Mouse (Mus musculus) MEL-GATA-1-ER (cell line): ENCODE results near the gene Fam166a.

ENCODE experiments used
- DNase-seq: peaks from one replicate; pipeline ENCODE4 v3.0.0-alpha.2; 2012; ENCODE audit warnings: low read depth; ENCODE audit errors: extremely low read depth

The Fam166a gene

GRCm38 (mm10) chr2:25185625-25186574, 32.6 kb upstream of the Fam166a start:
- DNase-seq: no peak

GRCm38 (mm10) chr2:25186575-25186930, 32.0 kb upstream of the Fam166a start:
- DNase-seq: no peak

GRCm38 (mm10) chr2:25187841-25188240, 30.7 kb upstream of the Fam166a start:
- DNase-seq: no peak

DNA sequence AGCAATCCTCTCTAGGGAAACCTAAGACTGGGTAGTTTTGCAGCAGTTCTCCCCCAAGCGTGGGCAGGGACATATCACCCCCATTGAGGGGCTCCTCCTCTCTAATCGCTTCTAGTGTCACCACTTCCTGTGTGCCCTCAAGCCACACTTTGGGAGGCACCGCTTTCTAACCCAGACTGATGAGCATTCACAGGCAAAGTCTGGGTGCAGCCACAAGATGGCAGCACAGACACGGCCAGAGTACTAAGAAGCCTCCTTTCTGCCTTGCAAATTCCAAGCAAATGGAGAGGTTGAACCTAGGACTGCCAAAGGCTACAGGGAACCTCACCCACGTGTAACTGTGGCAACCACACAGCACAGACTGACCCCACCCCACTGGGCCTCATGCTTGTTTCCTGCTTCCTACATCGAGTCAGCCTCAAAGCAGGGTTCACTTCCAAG, 25.2 kb upstream of the Fam166a start:
- DNase-seq: peak; percentile 90

- no peak for DNase-seq
Observed at GRCm38 (mm10) chr2:25194006-25194405, 24.5 kb upstream of the Fam166a start.

- no peak for DNase-seq
Observed at GRCm38 (mm10) chr2:25194486-25195171, 23.9 kb upstream of the Fam166a start.

- DNase-seq: peak; percentile 88
Observed at GRCm38 (mm10) chr2:25195211-25196156, 23.1 kb upstream of the Fam166a start.

- peak; percentile 96 for DNase-seq
Observed at GRCm38 (mm10) chr2:25196172-25196954, 22.2 kb upstream of the Fam166a start, which contains the start of gene Tor4a. TSS of gene Tor4a (minus strand) at chr2:25196886.

- DNase-seq: no peak
Observed at GRCm38 (mm10) chr2:25197191-25197590, 21.4 kb upstream of the Fam166a start.

- no peak for DNase-seq
Observed at GRCm38 (mm10) chr2:25197946-25198345, 20.6 kb upstream of the Fam166a start.

GRCm38 (mm10) chr2:25200631-25201030, 17.9 kb upstream of the Fam166a start:
- no peak for DNase-seq

DNA sequence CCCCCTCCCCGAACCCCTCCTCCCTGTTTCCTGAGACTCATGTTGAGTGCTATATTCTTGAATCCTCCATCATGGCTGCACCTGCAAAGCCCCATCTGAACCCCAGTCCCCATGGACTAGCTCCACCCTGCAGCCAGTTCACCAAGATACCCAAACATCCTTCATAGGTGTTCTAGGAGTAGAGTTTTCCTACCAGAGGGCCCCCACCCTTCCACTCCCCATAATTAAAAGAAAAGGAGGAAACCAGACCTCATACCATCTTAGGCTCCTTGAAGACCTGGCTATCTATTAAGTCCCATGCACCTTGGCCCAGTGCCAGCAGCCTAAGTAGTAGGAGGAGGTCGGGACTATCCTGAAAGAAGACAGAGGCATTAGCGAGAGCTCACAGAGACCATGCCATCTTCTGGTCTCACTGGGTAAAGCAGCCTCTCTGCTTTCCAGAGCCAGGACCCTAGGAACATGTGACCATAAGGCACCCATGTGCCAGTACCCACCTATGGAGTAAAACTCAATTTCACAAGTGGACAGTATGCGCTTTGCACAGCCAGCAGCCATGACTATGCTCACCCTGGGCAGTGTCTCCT, 14.8 kb upstream of the Fam166a start:
- DNase-seq: no peak

GRCm38 (mm10) chr2:25207593-25207992, 11.0 kb upstream of the Fam166a start:
- no peak for DNase-seq

DNA sequence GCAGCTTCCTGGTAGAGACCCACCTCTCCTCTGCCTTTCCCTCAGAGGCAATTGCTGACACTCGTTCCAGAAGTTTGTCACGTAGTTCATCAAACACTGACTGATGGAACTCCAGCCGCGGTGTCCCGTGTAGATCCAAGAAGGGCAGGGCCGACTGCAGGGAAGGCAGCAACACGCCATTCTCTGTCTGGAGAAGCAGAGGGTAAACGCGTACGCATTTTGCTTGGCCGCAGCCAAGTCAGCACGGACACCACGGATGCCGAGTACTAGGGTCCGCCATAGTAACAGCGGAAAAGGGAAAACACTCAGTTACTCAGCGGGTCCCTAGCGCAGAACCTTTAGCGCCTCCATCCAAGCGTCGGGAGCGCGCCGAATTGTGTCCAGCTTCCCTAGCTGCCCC, 7.9 kb upstream of the Fam166a start:
- no peak for DNase-seq

- DNase-seq: peak; percentile 89
Observed at GRCm38 (mm10) chr2:25211121-25211670, 7.3 kb upstream of the Fam166a start, which contains the start of gene Nelfb. TSS of gene Nelfb (minus strand) at chr2:25211489.

GRCm38 (mm10) chr2:25213266-25213865, 5.2 kb upstream of the Fam166a start:
- no peak for DNase-seq

DNA sequence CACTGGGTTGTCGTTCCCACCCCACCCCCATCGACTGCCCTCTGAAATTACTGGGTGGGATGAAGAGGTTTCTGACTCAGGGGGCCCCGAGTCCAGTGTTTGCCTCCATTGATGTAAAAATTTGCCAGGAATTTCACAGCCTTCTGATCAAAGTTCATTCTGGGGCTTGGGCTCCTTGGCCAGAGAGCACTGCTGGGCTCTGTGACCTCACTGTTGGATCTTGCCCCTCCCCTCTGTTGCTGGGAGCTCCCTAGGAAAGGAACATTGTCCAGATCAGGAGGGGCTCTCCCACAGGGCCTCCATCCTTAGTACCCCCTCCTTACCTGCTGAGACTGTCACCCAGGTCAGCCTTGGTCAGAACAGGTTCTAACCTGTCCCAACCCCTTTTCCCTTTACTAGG, 4.1 kb upstream of the Fam166a start, which contains the start of gene Stpg3:
TSS of gene Stpg3 (minus strand) at position 194 of the 400 bp plus-strand sequence.
- no peak for DNase-seq

- no peak for DNase-seq
Observed at GRCm38 (mm10) chr2:25217666-25218065, 879 bp upstream of the Fam166a start.

DNA sequence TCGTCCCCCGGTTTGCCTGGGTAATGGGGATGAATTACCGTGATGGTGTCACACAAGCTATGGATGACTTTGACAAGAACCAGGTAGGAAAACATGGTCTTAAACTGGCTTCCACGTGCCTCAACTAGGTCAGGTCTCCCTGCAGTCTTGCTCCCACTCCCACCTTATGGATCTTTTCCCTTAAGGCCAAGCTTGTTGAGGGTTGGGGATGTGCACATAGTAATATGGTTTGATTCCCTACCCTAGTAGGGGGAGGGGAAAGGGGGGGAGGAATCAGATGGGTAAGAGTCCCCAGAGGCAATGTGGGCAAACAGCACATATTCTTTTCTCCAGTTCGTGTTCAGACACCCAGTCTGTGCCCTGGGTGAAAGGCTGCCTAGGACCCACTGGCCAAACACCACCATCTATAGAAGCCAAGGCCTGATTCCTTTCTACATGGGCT, 2.8 kb downstream of the Fam166a start:
- DNase-seq: no peak
